Mouse (Mus musculus) hindbrain, embryonic 13.5 days (tissue): ENCODE measurements around the gene Sh3rf1. TPM values are rescaled to one million over a fixed set of nuclear protein-coding genes. Genes with fewer than 3 reads are reported as not detected.

Source experiments
- ATAC-seq: fragments of 200-750 bp; cut with Nextera tagmentation; 2 replicates; pipeline ENCODE4 v1.8.0; 2017; ENCODE audit warnings: moderate TSS enrichment; ENCODE audit not compliant: low FRiP score
- H3K27ac ChIP-seq: fragments of 300-500 bp; sonication (generic); 2 replicates; pipeline ENCODE4 v1.5.1; 2015; ENCODE audit warnings: inconsistent platforms, mild to moderate bottlenecking, moderate library complexity
- H3K27me3 ChIP-seq: fragments of 300-500 bp; sonication (generic); 2 replicates; pipeline ENCODE4 v1.6.1; 2015; ENCODE audit warnings: mild to moderate bottlenecking, inconsistent platforms
- H3K36me3 ChIP-seq: fragments of 300-500 bp; sonication (generic); 2 replicates; pipeline ENCODE4 v1.6.1; 2015; ENCODE audit warnings: mild to moderate bottlenecking, inconsistent platforms
- H3K4me1 ChIP-seq: fragments of 300-500 bp; sonication (generic); replicated peaks from 2 replicates; pipeline ENCODE4 v1.6.1; 2015; ENCODE audit warnings: inconsistent platforms
- H3K4me2 ChIP-seq: fragments of 300-500 bp; sonication (generic); 2 replicates; pipeline ENCODE4 v1.6.1; 2015; ENCODE audit warnings: inconsistent platforms, mild to moderate bottlenecking, moderate library complexity
- H3K4me3 ChIP-seq: fragments of 300-500 bp; sonication (generic); 2 replicates; pipeline ENCODE4 v1.5.1; 2015; ENCODE audit warnings: mild to moderate bottlenecking, inconsistent platforms
- H3K9ac ChIP-seq: fragments of 300-500 bp; sonication (generic); 2 replicates; pipeline ENCODE4 v1.6.1; 2015; ENCODE audit warnings: mild to moderate bottlenecking, inconsistent platforms
- H3K9me3 ChIP-seq: fragments of 300-500 bp; sonication (generic); 2 replicates; pipeline ENCODE4 v1.6.1; 2016; ENCODE audit warnings: inconsistent platforms
- WGBS: fragments of 180-500 bp; shearing (Covaris S2); methylation state at CpG from one replicate; pipeline ENCODE4 v1.1.7; 2015; 5-methylcytosine and 5-hydroxymethylcytosine counted together
- polyA plus RNA-seq: library from polyadenylated mRNA; unstranded; fragments of >200 nt; fragmentation: Nextera tagmentation; extraction: Ambion mirVana; gene quantifications from 2 replicates; pipeline ENCODE4 v1.2.1, GENCODE M21; 2015

Sh3rf1 gene
- polyA plus RNA-seq, 1 experiment from 2014 or later: 30.5 TPM

- peaks cover 60% of the 10 kb centered on the region for H3K4me1 ChIP-seq
- 0 out of 2 replicates have a peak, but pooled peaks cover 2% of the 10 kb centered on the region for H3K36me3 ChIP-seq
- peak overlapping the region; percentile 90 for H3K9ac ChIP-seq
- H3K9me3 ChIP-seq: no peaks in the 10 kb centered on the region
- peak overlapping the region; percentile 44 for H3K27ac ChIP-seq
- 28% methylated on average over 20 of the region's 20 CpGs for WGBS
- H3K4me3 ChIP-seq: peak overlapping the region; percentile 80
- ATAC-seq: no peak
- H3K4me2 ChIP-seq: peak overlapping the region; percentile 88
- H3K27me3 ChIP-seq: no peaks in the 10 kb centered on the region
These were observed 2.1 kb downstream of the Sh3rf1 start for GRCm38 (mm10) chr8:61225581-61226395.

- Histone ChIP-seq H3K9ac (peak overlapping the region; percentile 90), H3K27me3 (no peaks in the 10 kb centered on the region), H3K4me2 (peak overlapping the region; percentile 88), H3K9me3 (no peaks in the 10 kb centered on the region), H3K36me3 (0 out of 2 replicates have a peak, but pooled peaks cover 5% of the 10 kb centered on the region), H3K27ac (no peak overlapping the region), H3K4me1 (peaks cover 68% of the 10 kb centered on the region), H3K4me3 (peak overlapping the region; percentile 80)
- 61% methylated on average over 5 of the region's 5 CpGs for WGBS
- ATAC-seq: no peak
These were observed 3.0 kb downstream of the Sh3rf1 start for GRCm38 (mm10) chr8:61226632-61227031.

- Histone ChIP-seq H3K27me3 (no peaks in the 10 kb centered on the region), H3K4me2 (peak overlapping the region; percentile 88), H3K9me3 (no peaks in the 10 kb centered on the region), H3K36me3 (0 out of 2 replicates have a peak, but pooled peaks cover 5% of the 10 kb centered on the region), H3K4me1 (peaks cover 75% of the 10 kb centered on the region), H3K9ac (no peak overlapping the region), H3K4me3 (peak overlapping the region; percentile 80), H3K27ac (no peak overlapping the region)
- no peak for ATAC-seq
- WGBS: 70% methylated on average over 8 of the region's 8 CpGs
These were observed 5.0 kb downstream of the Sh3rf1 start for GRCm38 (mm10) chr8:61228678-61229077.

- no peak for ATAC-seq
- peaks cover 78% of the 10 kb centered on the region for H3K4me1 ChIP-seq
- H3K27me3 ChIP-seq: no peaks in the 10 kb centered on the region
- no peak overlapping the region for H3K27ac ChIP-seq
- H3K9ac ChIP-seq: no peak overlapping the region
- peak overlapping the region; percentile 43 for H3K4me2 ChIP-seq
- WGBS: 66% methylated on average over 12 of the region's 12 CpGs
- no peaks in the 10 kb centered on the region for H3K9me3 ChIP-seq
- 0 out of 2 replicates have a peak, but pooled peaks cover 5% of the 10 kb centered on the region for H3K36me3 ChIP-seq
- peak overlapping the region; percentile 8; the same call in 1 of the 2 replicates for H3K4me3 ChIP-seq
These were observed 6.0 kb downstream of the Sh3rf1 start for GRCm38 (mm10) chr8:61229511-61230195.

GRCm38 (mm10) chr8:61230881-61231755, 7.4 kb downstream of the Sh3rf1 start:
- Histone ChIP-seq H3K9me3 (no peaks in the 10 kb centered on the region), H3K4me3 (no peak overlapping the region), H3K4me1 (peaks cover 69% of the 10 kb centered on the region), H3K27me3 (no peaks in the 10 kb centered on the region), H3K36me3 (0 out of 2 replicates have a peak, but pooled peaks cover 5% of the 10 kb centered on the region), H3K9ac (no peak overlapping the region), H3K4me2 (no peak overlapping the region), H3K27ac (no peak overlapping the region)
- ATAC-seq: no peak
- 96% methylated on average over 11 of the region's 11 CpGs for WGBS

GRCm38 (mm10) chr8:61235499-61235898, 11.8 kb downstream of the Sh3rf1 start:
- WGBS: 96% methylated on average over 5 of the region's 5 CpGs
- no peak overlapping the region for H3K4me2 ChIP-seq

GRCm38 (mm10) chr8:61236506-61237268, 13.0 kb downstream of the Sh3rf1 start:
- H3K9ac ChIP-seq: no peak overlapping the region
- H3K27ac ChIP-seq: no peak overlapping the region
- no peaks in the 10 kb centered on the region for H3K27me3 ChIP-seq
- no peaks in the 10 kb centered on the region for H3K36me3 ChIP-seq
- no peak overlapping the region for H3K4me3 ChIP-seq
- H3K4me1 ChIP-seq: peaks cover 51% of the 10 kb centered on the region
- H3K9me3 ChIP-seq: no peaks in the 10 kb centered on the region
- WGBS: 67% methylated on average over 9 of the region's 9 CpGs
- H3K4me2 ChIP-seq: no peak overlapping the region
- no peak for ATAC-seq

More at GRCm38 (mm10) chr8:61235499-61235898, 11.8 kb downstream of the Sh3rf1 start:
- Histone ChIP-seq H3K4me3 (no peak overlapping the region), H3K36me3 (0 out of 2 replicates have a peak, but pooled peaks cover 5% of the 10 kb centered on the region), H3K9ac (no peak overlapping the region), H3K27me3 (no peaks in the 10 kb centered on the region), H3K4me1 (peaks cover 52% of the 10 kb centered on the region), H3K27ac (no peak overlapping the region), H3K9me3 (no peaks in the 10 kb centered on the region)
- no peak for ATAC-seq

- 38% methylated on average over 3 of the region's 3 CpGs for WGBS
These were observed 15.9 kb downstream of the Sh3rf1 start for GRCm38 (mm10) chr8:61239576-61239975.

GRCm38 (mm10) chr8:61241229-61241628, 17.6 kb downstream of the Sh3rf1 start:
- Histone ChIP-seq H3K4me3 (no peak overlapping the region), H3K27me3 (no peaks in the 10 kb centered on the region), H3K9ac (no peak overlapping the region), H3K36me3 (no peaks in the 10 kb centered on the region), H3K27ac (no peak overlapping the region), H3K4me2 (no peak overlapping the region), H3K9me3 (no peaks in the 10 kb centered on the region), H3K4me1 (peaks cover 28% of the 10 kb centered on the region)
- WGBS: 50% methylated on average over 8 of the region's 8 CpGs
- ATAC-seq: peak; percentile 41; the same call in 1 of the 2 replicates

More at GRCm38 (mm10) chr8:61239576-61239975, 15.9 kb downstream of the Sh3rf1 start:
- Histone ChIP-seq H3K9ac (no peak overlapping the region), H3K36me3 (no peaks in the 10 kb centered on the region), H3K9me3 (no peaks in the 10 kb centered on the region), H3K27me3 (no peaks in the 10 kb centered on the region), H3K4me1 (peaks cover 35% of the 10 kb centered on the region), H3K4me2 (no peak overlapping the region), H3K4me3 (no peak overlapping the region), H3K27ac (no peak overlapping the region)
- no peak for ATAC-seq

GRCm38 (mm10) chr8:61242896-61243295, 19.2 kb downstream of the Sh3rf1 start:
- Histone ChIP-seq H3K27me3 (no peaks in the 10 kb centered on the region), H3K4me3 (no peak overlapping the region), H3K27ac (no peak overlapping the region), H3K9me3 (no peaks in the 10 kb centered on the region), H3K4me2 (no peak overlapping the region), H3K4me1 (peaks cover 26% of the 10 kb centered on the region), H3K36me3 (no peaks in the 10 kb centered on the region), H3K9ac (no peak overlapping the region)
- no peak for ATAC-seq
- WGBS: 96% methylated on average over 19 of the region's 19 CpGs

- Histone ChIP-seq H3K27ac (no peak overlapping the region), H3K9me3 (no peaks in the 10 kb centered on the region), H3K9ac (no peak overlapping the region), H3K4me1 (peaks cover 27% of the 10 kb centered on the region), H3K4me3 (no peak overlapping the region), H3K4me2 (no peak overlapping the region), H3K36me3 (no peaks in the 10 kb centered on the region), H3K27me3 (no peaks in the 10 kb centered on the region)
- 94% methylated on average over 5 of the region's 5 CpGs for WGBS
- ATAC-seq: no peak
These were observed 19.8 kb downstream of the Sh3rf1 start for GRCm38 (mm10) chr8:61243491-61243890.
